Mouse (Mus musculus) embryo, embryonic 9.5 days (tissue): Measurements from ENCODE around the gene Fbrsl1.

Experiments
- DNase-seq: peaks from one replicate; pipeline ENCODE4 v3.0.0-alpha.2; 2017; ENCODE audit errors: extremely low spot score

The Fbrsl1 gene

GRCm38 (mm10) chr5:110362813-110363178 lies 85.5 kb downstream of the Fbrsl1 start:
- no peak for DNase-seq

- DNase-seq = no peak
Measured at GRCm38 (mm10) chr5:110361465-110361864, 86.8 kb downstream of the Fbrsl1 start.

GRCm38 (mm10) chr5:110357531-110358179 lies 90.6 kb downstream of the Fbrsl1 start:
- DNase-seq = peak; percentile 81

GRCm38 (mm10) chr5:110354716-110355115 lies 93.6 kb downstream of the Fbrsl1 start:
- DNase-seq = peak; percentile 51

GRCm38 (mm10) chr5:110347006-110347405 lies 101.3 kb downstream of the Fbrsl1 start:
- no peak for DNase-seq

- DNase-seq = no peak
Measured at GRCm38 (mm10) chr5:110345553-110345952, 102.8 kb downstream of the Fbrsl1 start.

GRCm38 (mm10) chr5:110344524-110344923 lies 103.8 kb downstream of the Fbrsl1 start, which contains the start of gene Lrcol1:
TSS of gene Lrcol1 (plus strand) at chr5:110344730.
- DNase-seq = no peak

GRCm38 (mm10) chr5:110342648-110343284 lies 105.5 kb downstream of the Fbrsl1 start, which contains the start of gene P2rx2:
TSS of gene P2rx2 (minus strand) at chr5:110343212.
- DNase-seq = peak; percentile 44

- DNase-seq = no peak
Measured at GRCm38 (mm10) chr5:110338792-110339191, 109.5 kb downstream of the Fbrsl1 start.

- no peak for DNase-seq
Measured at GRCm38 (mm10) chr5:110330508-110330907, 117.8 kb downstream of the Fbrsl1 start.

- no peak for DNase-seq
Measured at GRCm38 (mm10) chr5:110313127-110313526, 135.2 kb downstream of the Fbrsl1 start.
